In the genomic region with DNA sequence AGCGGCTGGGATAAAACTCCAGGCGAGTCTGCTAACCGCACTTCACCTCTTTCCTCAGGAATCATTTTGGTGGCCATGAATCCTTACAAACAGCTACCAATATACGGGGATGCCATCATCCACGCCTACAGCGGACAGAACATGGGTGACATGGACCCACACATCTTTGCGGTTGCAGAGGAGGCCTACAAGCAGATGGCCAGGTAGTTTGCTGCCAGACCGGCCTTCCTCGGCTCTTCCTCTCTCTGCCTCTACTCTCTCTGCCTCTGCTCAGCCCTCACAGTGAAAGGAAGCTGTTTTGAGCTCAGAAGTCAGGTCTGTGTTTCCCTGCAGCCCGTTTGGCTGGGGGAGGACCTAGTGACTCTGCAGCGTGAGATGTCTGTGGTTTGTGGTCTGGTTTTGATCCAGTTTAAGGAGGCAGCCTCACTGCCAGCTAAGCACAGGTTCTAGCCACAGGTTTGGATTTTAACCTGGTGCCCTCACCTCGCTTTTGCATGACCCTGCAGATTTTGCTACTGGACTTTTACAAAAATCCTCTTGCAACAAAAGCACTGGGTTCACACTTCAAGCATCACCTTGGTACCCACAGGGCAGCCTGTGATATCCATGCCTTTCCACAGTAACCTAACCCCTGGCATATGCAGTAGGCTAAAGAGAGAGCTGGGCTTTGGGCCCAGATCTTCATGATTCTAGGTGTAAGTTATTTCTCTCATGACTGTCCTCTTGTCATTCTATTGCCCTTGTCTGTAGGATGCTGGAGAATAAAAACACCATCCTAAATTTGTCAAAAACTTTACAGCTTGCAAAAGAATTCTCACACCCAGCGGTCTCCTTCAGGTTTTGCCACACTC, we compare ENCODE assay signal across 20 mouse cellular contexts. TPM values are rescaled to one million over a fixed set of nuclear protein-coding genes. Genes with fewer than 3 reads are reported as not detected.
DNase-seq lines count a peak whose midpoint lies in the region; ATAC-seq and TF ChIP-seq lines count a peak whose summit lies in the region.
"Had no signal": no experiment of that assay in that cellular context is flagged by ENCODE, and none has a peak within 500 bp of the region (broad histone marks: within the 10 kb centered on the region; RNA-seq: fewer than 3 reads in every experiment).

No protein-coding gene starts in this region.

- no peak overlapping the region for H3K9ac ChIP-seq in embryonic facial prominence, embryonic 13.5 days
- H3K9ac ChIP-seq in forebrain, embryonic 11.5 days (ENCODE audit: low read length) = no peak overlapping the region
- H3K9ac ChIP-seq: hindbrain, embryonic 14.5 days; limb, embryonic 12.5 days; liver, embryonic 14.5 days had no signal

- TF ChIP-seq CTCF in Patski (IDR thresholded peaks at IDR 0.05) = no peak

- POLR2A ChIA-PET in Patski (lab: Charles Lee) = no interaction called here

- CTCF ChIA-PET in Patski (lab: Charles Lee) = interaction anchor here (1.4 to 1.5 kb wide), 2 partner anchors 9 to 196 kb away, joined by 4 to 5 read pairs; no protein-coding TSS in a partner anchor

- WGBS in embryonic facial prominence, embryonic 13.5 days = 82% methylated on average over 13 of the region's 13 CpGs
- 90% methylated on average over 13 of the region's 13 CpGs for WGBS in embryonic facial prominence, embryonic 10.5 days
- WGBS in forebrain, embryonic 11.5 days = 90% methylated on average over 13 of the region's 13 CpGs

- no peak for ATAC-seq in embryonic facial prominence, embryonic 13.5 days (ENCODE audit: insufficient number of reproducible peaks, insufficient read depth, low FRiP score, low TSS enrichment, low read depth)
- ATAC-seq in Patski = peak; percentile 72
- peak; percentile 89 to 94 for ATAC-seq in hematopoietic stem cell, adult 5-6 weeks (replicated peaks in 1 of 2; ENCODE audit: insufficient read depth in 1 of 2, low FRiP score in 2 of 2, low TSS enrichment in 1 of 2, low read depth in 1 of 2, poor library complexity in 2 of 2, severe bottlenecking in 2 of 2)
- no peak for ATAC-seq in forebrain, embryonic 11.5 days (replicated peaks; ENCODE audit: low FRiP score)
- no peak for ATAC-seq in megakaryocyte-erythroid progenitor cell, adult 5-6 weeks (replicated peaks; ENCODE audit: low FRiP score, low TSS enrichment, poor library complexity, severe bottlenecking)
- ATAC-seq: forebrain, embryonic 14.5 days; intestine, postnatal 0 days; lung, postnatal 0 days had no signal

- no peak for DNase-seq in embryonic facial prominence, embryonic 10.5 days (ENCODE audit: low spot score)
- DNase-seq in 3134 (ENCODE audit: extremely low read depth, insufficient read length, low spot score) (peak; percentile 68), Patski (ENCODE audit: low read depth, low spot score) (no peak)
- DNase-seq in forebrain, embryonic 11.5 days (ENCODE audit: low spot score) = no peak
- DNase-seq in kidney, postnatal 10 days = no peak
- DNase-seq: adrenal gland, postnatal 10 days; cerebellum, adult 8-10 months; heart, postnatal 14 days; right cerebral cortex, postnatal 4 days had no signal

- H3K4me2 ChIP-seq in embryonic facial prominence, embryonic 13.5 days = no peak overlapping the region
- no peak overlapping the region for H3K4me2 ChIP-seq in forebrain, embryonic 11.5 days (ENCODE audit: low read depth, low read length, severe bottlenecking)
- H3K4me2 ChIP-seq: heart, embryonic 11.5 days; hindbrain, embryonic 14.5 days; limb, embryonic 12.5 days had no signal

- no peaks in the 10 kb centered on the region for H3K36me3 ChIP-seq in embryonic facial prominence, embryonic 13.5 days
- no peaks in the 10 kb centered on the region for H3K36me3 ChIP-seq in embryonic facial prominence, embryonic 10.5 days (replicated peaks)
- no peaks in the 10 kb centered on the region for H3K36me3 ChIP-seq in forebrain, embryonic 11.5 days (ENCODE audit: control insufficient read depth, insufficient read depth, low read length)
- H3K36me3 ChIP-seq: limb, embryonic 12.5 days had no signal

- in situ Hi-C loops in Patski (cut with MboI; ENCODE audit: low pct_unique_long_range_greater_than_20kb) = no loop called here

- peak overlapping the region; percentile 33; the same call in 1 of the 2 replicates for H3K27ac ChIP-seq in embryonic facial prominence, embryonic 13.5 days
- no peak overlapping the region for H3K27ac ChIP-seq in embryonic facial prominence, embryonic 10.5 days (replicated peaks)
- H3K27ac ChIP-seq in forebrain, embryonic 11.5 days (ENCODE audit: low read depth, low read length) = no peak overlapping the region
- H3K27ac ChIP-seq: hindbrain, embryonic 14.5 days; kidney, postnatal 0 days; limb, embryonic 12.5 days; liver, embryonic 14.5 days had no signal

- peaks cover 20% of the 10 kb centered on the region for H3K4me1 ChIP-seq in embryonic facial prominence, embryonic 13.5 days
- peaks cover 7% of the 10 kb centered on the region for H3K4me1 ChIP-seq in embryonic facial prominence, embryonic 10.5 days
- no peaks in the 10 kb centered on the region; the same call in 1 of the 2 replicates for H3K4me1 ChIP-seq in forebrain, embryonic 11.5 days (replicated peaks; ENCODE audit: control insufficient read depth, insufficient read depth, low read length)

- H3K4me3 ChIP-seq in embryonic facial prominence, embryonic 13.5 days = no peak overlapping the region
- H3K4me3 ChIP-seq in embryonic facial prominence, embryonic 10.5 days = no peak overlapping the region
- no peak overlapping the region for H3K4me3 ChIP-seq in forebrain, embryonic 11.5 days (ENCODE audit: low read depth, low read length)
- H3K4me3 ChIP-seq: limb, embryonic 12.5 days had no signal

- no peaks in the 10 kb centered on the region for H3K9me3 ChIP-seq in embryonic facial prominence, embryonic 13.5 days
- no peaks in the 10 kb centered on the region for H3K9me3 ChIP-seq in embryonic facial prominence, embryonic 10.5 days
- no peaks in the 10 kb centered on the region for H3K9me3 ChIP-seq in forebrain, embryonic 11.5 days (ENCODE audit: control insufficient read depth, low read length)
- H3K9me3 ChIP-seq: limb, embryonic 12.5 days had no signal

- no peaks in the 10 kb centered on the region for H3K27me3 ChIP-seq in embryonic facial prominence, embryonic 13.5 days
- H3K27me3 ChIP-seq in embryonic facial prominence, embryonic 10.5 days (replicated peaks; ENCODE audit: low read depth, poor library complexity, severe bottlenecking) = no peaks in the 10 kb centered on the region
- no peaks in the 10 kb centered on the region for H3K27me3 ChIP-seq in Patski
- H3K27me3 ChIP-seq in forebrain, embryonic 11.5 days (ENCODE audit: control insufficient read depth, insufficient read depth, low read length) = no peaks in the 10 kb centered on the region
- H3K27me3 ChIP-seq: limb, embryonic 12.5 days had no signal

RNA-seq across cellular contexts. Expression of gene Myo5c, which starts 14.5 kb away (rescaled TPM):
- polyA plus RNA-seq in embryonic facial prominence, embryonic 13.5 days (2015; fragmentation: Nextera tagmentation; extraction: Ambion mirVana) = 0.79 and 1.0 TPM in 2 replicates
- polyA plus RNA-seq in embryonic facial prominence, embryonic 10.5 days (2016; fragmentation: Nextera tagmentation; extraction: Ambion mirVana) = 1.2 and 1.3 TPM in 2 replicates
- polyA plus RNA-seq in Patski (2021) = 20.1 TPM
- 12.1 and 12.6 TPM in 2 replicates for total RNA-seq in hematopoietic stem cell, adult 5-6 weeks (2017)
- polyA plus RNA-seq in forebrain, embryonic 11.5 days (2014; fragmentation: Nextera tagmentation; extraction: Ambion mirVana) = 0.55 and 0.72 TPM in 2 replicates
- total RNA-seq in megakaryocyte-erythroid progenitor cell, adult 5-6 weeks (2014; fragmentation: Nextera tagmentation) = not detected in 2 replicates
- 0.38 TPM in 1 of 2 replicates, not detected in the other for total RNA-seq in megakaryocyte-erythroid progenitor cell, adult 5-6 weeks (2017)

RNA-seq across cellular contexts. Expression of gene Gnb5, which starts 59.8 kb away (rescaled TPM):
- 32.3 and 33.4 TPM in 2 replicates for polyA plus RNA-seq in embryonic facial prominence, embryonic 13.5 days (2015; fragmentation: Nextera tagmentation; extraction: Ambion mirVana)
- polyA plus RNA-seq in embryonic facial prominence, embryonic 10.5 days (2016; fragmentation: Nextera tagmentation; extraction: Ambion mirVana) = 22.4 and 24.5 TPM in 2 replicates
- 58.9 TPM for polyA plus RNA-seq in Patski (2021)
- total RNA-seq in hematopoietic stem cell, adult 5-6 weeks (2017) = 6.5 and 8.4 TPM in 2 replicates
- polyA plus RNA-seq in forebrain, embryonic 11.5 days (2014; fragmentation: Nextera tagmentation; extraction: Ambion mirVana) = 31.1 and 34.1 TPM in 2 replicates
- not detected in 2 replicates for total RNA-seq in megakaryocyte-erythroid progenitor cell, adult 5-6 weeks (2014; fragmentation: Nextera tagmentation)
- total RNA-seq in megakaryocyte-erythroid progenitor cell, adult 5-6 weeks (2017) = 1.1 and 1.3 TPM in 2 replicates

Comparison
In these comparisons a context has a peak if more than half of its experiments do, and no peak if none do; other contexts are left out.
1. ATAC-seq: peak in Patski (single experiment) and hematopoietic stem cell, adult 5-6 weeks (2 of 2); none in embryonic facial prominence, embryonic 13.5 days (single experiment), forebrain, embryonic 11.5 days (single experiment) and megakaryocyte-erythroid progenitor cell, adult 5-6 weeks (single experiment).